Mouse (Mus musculus): ENCODE data around the gene D7Ertd443e. TPM values are rescaled to one million over a fixed set of nuclear protein-coding genes. Genes with fewer than 3 reads are reported as not detected.

The D7Ertd443e gene
- polyA plus RNA-seq (2017; shearing (Covaris generic)): not detected

GRCm38 (mm10) chr7:134385561-134385960 is at the start of gene D7Ertd443e:
Gene D7Ertd443e, minus strand, starts transcription at chr7:134385661.
- no peak for ATAC-seq

DNA sequence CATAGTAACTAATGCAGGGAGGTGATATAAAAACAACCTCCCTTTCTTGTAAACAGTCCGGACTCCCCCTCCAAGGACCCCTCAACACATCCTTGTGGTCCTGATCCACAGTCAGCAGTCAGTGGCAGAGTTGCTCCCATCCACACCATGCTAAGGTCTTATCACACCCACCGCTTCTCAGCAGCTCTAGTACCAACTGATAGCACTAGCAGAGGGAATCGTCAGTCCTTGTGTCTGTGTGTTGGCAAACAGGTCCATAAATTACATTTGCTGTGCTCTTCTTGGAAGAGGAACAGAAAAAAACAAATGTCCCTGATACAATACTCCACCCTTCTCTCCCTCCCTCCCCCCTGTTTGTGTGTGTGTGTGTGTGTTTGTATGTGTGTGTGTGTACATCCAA is 46.2 kb upstream of the D7Ertd443e start:
- no peak for ATAC-seq

DNA sequence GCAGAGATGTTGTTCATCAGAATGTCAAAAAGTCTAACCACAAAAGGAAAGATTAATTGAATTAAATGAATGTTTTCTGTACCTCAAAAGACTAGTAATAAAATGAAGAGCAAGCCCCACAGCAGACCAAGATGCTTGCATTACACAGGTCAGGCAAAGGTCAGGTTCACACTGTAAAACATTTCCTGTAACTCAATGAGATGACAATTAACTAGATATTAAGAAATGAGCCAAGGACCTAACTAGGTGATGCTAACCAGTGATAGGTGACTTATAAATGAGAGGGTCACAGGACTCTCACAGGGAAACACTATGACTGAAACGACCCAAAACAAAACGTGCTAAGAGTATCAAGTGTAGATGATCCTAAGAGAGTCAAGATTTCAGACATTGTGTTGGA is 43.2 kb upstream of the D7Ertd443e start:
- no peak for ATAC-seq

- ATAC-seq: no peak
Measured at GRCm38 (mm10) chr7:134415014-134415413, 29.6 kb upstream of the D7Ertd443e start.

DNA sequence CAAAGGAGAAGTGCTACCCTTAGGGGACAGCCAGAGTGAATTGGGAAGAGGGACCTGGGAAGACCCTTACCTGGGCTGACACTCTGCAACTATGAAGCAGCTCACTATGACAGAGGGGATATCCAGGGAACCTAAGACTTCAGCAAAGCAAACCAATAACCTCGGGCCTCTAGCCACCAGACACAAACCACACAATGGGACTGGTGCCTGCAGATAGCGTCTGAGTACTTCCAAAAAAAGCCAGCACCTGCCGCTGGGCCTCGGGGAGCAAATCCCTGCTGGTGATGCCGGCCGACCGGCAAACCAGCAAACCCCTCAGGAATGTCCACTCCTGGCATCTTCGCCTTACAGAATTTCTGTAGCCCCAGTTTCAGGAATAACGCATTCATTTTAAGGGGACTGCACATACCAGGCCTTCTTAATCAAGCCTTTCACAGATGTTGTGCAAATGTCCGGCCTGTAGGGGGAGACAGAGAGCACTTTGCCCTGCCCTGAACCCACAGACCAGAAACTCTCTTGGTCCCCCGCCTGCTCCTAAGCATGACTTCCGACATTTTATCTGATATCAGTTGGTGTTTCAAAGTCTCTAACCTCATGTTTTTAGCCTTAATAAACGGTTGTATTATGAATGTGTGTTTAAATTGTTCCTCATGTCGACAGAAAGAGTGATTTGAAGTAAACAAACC is 28.7 kb upstream of the D7Ertd443e start:
- no peak for ATAC-seq

DNA sequence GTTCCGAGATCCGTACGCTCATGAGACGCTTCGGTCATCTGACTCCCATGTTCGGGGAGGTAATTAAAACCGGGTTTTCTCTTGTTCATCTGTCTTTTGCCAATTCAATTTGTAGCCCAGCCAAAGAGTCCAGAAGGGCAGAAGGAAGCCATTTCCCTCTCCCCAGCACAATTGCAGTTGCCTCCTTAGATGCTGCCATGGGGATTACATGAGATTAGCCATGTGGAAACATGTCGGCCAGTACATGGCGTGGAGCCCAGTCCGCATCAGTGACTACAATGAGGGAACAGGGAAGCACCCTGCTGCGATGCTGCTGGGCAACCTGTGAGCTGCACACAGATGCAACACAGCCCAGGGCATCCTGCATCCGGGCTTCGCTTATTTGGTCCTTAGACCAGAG is 23.2 kb upstream of the D7Ertd443e start:
- no peak for ATAC-seq

GRCm38 (mm10) chr7:134400746-134401145 is 15.3 kb upstream of the D7Ertd443e start:
- ATAC-seq: no peak

DNA sequence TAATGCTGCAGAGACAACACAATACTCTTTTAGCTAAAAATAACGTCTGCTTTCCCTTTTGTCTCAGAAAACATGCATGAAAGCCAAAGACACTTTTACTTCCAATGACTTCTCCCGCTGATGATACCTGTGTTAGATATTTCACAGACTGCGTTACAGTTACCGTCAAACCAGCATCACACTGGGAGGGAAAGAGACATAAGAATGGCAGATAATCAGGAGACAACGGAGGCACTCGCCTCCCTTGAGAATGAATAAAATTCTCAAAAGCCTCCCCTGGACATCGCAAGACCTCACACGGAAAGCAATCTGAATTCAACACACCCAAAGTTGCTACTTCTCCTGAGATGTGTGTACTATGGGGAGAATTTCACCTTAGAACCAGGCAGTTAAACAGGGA is 11.3 kb upstream of the D7Ertd443e start:
- ATAC-seq: no peak

DNA sequence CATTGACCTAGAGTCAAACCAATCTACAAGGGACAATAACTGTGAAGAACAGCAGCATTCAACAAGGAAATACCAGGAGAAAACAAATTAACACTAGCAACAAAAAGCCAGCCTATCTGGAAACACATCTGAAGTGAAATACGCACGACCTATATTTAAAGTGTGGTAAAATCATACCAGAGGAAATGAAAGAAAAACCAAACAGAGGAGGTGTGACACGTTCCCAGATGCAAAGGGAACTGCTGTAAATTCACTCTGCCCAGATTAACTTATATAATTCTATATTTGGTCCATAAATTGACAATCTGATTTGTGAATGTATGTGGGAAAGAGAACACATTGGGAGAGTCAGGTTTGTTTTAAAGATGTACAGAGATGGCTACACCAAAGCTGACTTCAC is 2.7 kb downstream of the D7Ertd443e start:
- ATAC-seq: no peak

GRCm38 (mm10) chr7:134381407-134381861 is 4.0 kb downstream of the D7Ertd443e start:
- ATAC-seq: no peak

DNA sequence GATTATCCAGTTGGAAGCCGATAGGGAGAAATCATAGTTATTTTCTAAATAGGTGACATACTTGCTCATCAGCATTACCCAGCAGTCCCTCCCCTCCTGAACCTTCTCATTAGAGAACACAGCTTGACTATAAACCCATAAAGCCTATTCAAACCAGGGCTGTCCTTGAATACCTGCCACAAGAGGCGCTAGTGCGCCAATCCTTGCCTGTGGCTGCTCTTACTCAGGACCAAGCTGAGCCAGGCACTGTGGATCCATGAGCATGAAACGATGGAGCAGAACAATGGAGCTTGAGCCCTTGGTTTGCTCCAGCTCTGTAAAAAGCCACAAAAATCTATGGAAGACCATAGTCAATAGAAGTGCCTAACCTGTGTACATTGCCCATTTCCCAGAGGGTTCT is 7.2 kb downstream of the D7Ertd443e start:
- no peak for ATAC-seq

DNA sequence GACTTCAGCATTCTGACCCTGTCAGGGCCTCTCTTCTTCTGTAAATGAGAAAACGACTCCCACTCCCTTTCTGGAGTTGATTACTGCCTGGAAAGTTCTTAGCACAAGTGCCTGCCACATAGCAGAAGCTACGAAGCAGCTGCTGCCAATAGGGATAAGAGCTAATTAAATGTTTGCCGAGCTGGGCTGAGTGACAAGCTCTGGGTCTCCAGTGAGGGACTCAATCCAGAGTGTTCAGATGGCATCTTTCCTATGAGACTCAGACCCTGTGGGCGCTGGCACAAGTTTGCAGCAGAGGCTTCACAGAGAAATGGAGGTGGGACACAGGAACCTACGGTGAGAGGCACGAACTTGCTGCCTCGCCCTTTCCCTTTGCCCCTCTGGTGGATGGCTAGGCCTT is 8.7 kb downstream of the D7Ertd443e start:
- no peak for ATAC-seq

DNA sequence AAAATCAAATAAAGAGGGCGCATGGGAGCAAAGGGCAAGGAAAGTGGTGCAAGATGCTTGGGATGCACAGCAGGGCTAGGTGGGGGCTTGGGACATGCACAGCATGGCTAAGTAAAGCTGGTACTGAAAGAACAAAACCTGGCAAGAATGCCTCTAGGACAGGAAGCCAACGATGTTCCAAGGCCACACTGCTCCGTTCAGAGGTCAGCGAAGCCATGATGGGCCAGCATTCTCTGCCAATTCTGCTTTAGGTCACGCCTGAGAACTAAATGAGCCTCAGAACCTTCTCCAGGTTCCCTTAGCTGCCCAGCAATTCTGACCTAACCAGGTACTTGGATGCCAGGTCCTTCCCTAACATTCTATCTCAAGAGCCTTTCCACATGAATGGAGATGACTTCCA is 13.2 kb downstream of the D7Ertd443e start:
- no peak for ATAC-seq

GRCm38 (mm10) chr7:134369241-134369640 is 16.2 kb downstream of the D7Ertd443e start:
- ATAC-seq: no peak

DNA sequence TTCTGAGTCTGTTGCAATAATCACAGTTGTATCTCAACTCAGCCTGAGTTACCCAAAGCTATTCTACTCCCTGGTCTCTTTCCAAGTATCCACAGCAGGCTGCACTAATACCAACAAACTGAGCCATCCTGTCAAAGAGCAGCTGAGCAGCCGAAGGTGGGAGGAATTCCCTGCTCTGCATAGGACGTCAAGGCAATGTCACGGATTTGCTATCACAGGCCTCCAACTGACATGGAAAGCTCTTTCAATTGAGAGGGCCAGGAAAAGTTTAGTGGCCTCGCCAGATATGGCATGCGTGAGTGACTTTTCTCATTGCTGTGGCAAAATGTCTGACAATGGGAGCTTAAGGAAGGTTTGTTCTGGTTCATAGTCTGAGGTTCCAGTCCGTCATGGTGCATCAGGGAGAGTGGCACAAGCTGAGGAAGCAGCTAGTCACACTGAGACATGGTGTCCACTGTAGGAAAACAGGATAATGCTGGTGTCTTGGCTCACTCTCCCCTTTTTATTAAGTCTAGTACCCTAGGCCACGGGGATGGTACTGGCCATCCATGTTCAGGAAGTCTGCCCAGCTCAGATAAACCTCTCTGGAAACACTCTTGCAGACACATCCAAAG is 23.1 kb downstream of the D7Ertd443e start:
- ATAC-seq: no peak

DNA sequence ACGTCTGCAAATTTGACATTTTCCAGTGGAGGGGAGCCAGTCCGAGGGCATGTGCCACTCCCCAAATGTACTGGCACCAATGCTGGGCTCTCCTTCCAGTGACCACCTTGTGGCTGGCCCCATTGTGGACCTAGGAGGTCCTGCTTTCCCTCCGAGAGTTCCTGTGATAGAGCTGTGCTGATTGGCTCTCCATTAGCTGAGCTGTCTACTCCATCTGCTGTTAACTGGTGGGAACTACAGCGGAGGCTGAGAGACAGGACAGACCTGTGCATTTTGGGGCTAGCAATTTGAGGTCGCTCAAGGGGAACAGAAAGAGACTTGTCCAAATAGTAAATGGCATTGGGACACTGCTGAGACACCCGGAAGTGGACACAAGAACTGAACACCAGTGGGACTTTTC is 36.6 kb downstream of the D7Ertd443e start:
- no peak for ATAC-seq

DNA sequence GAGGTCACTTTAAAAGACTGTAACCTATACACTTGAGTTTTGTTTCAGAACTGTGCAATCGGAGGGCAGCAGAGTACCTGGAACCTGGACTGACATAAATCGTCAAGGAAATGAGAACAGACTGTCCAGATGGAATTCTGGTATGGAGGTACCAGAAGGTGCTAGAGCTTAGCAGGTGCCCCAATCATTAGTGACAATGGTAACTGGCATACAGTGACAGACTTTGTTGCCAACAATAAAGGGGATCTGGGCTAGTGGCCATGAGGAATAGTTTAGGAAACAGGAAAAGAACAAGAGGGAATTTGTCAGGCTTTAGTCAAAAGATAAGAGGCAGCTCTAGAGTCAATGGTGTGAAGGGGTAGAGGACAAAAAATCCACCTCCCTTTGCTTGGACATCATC is 43.3 kb downstream of the D7Ertd443e start:
- ATAC-seq: no peak

GRCm38 (mm10) chr7:134335951-134336350 is 49.5 kb downstream of the D7Ertd443e start:
- ATAC-seq: no peak

- ATAC-seq: no peak
Measured at GRCm38 (mm10) chr7:134320979-134321378, 64.5 kb downstream of the D7Ertd443e start.

- ATAC-seq: no peak
Measured at GRCm38 (mm10) chr7:134302084-134302483, 83.4 kb downstream of the D7Ertd443e start.

DNA sequence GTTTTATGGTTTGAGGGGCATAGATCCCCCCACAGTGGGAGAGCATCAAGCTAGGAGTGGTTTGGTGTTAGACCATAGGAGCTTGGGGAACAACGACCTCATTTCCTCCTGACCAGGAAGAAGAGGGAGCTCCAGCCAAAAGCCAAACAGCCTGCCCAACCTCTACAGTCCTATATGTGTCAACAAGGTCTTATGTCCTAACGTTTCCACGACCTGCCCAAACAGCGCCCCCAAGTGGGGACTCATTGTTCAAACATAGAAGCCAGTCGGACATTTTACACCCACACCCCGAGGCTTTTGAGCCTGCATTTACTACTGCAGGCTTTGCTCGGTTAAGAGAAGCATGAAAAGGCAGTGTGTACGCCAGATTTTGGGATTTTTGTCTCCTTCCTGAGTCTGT is 84.2 kb downstream of the D7Ertd443e start:
- no peak for ATAC-seq

- ATAC-seq: no peak
Measured at GRCm38 (mm10) chr7:134292750-134293149, 92.7 kb downstream of the D7Ertd443e start.

DNA sequence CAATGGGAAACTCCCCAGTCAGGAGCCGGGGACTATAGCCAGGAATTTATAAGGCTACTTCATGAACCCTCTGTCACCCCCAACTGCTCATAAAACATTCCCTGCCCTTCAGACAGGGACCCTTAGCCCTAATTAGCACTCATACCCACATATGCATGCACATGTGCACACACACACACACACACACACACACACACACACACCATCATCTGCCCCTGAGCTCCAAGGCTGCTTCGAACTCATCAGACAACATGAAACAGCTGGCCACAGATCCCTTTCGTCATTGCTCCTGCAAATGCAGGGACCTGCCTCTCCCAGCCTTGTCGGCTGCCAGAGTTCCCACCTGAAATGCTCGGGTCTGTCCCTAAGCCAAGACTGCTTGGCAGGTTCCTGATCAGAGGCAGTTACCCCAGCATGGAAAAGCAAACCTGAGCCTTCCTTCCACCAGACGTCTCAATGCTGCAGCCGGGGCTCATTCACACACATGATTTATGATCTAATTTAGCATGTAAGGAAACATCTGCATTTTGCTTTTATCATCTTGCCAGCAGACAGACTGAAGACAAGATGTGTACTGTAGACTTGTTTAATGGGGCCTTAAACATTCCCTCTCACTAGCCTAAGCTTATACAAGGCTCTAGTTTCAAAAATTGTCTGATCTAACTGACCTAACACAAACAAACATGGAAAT is 95.7 kb downstream of the D7Ertd443e start:
- no peak for ATAC-seq

DNA sequence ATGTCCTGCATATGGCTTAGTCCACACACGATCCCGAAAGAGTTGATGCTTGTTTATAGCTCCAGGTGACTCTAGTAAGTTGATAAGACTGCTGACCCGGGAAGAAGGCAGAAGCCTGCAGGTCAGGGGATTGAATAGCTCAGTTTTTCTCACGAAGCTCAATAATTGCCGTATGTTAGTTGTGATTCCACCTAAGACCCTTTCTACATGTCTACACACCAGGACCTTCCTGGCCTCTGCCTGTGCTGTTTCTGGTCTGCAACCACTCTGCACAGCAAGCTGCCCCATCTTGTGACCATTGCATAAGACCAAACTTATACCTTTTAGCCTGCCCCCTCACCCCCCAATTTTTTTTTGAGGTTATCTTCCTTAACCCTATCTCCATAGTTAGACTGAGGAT is 96.3 kb downstream of the D7Ertd443e start:
- no peak for ATAC-seq

Data from inflammation-experienced regulatory T-cells, adult 6 months (primary cell).